In genomic region chrX:9332366-9332962, GRCm38 (mm10) we compare ENCODE assay signal across 28 mouse cellular contexts. TPM values are rescaled to one million over a fixed set of nuclear protein-coding genes. Genes with fewer than 3 reads are reported as not detected.
A peak's percentile ranks its signal among the peaks of the same experiment; 100 is the strongest.
DNase-seq lines count a peak whose midpoint lies in the region; ATAC-seq and TF ChIP-seq lines count a peak whose summit lies in the region.
"Not testable (repeated sequence)": the region's sequence is repeated elsewhere in the genome, so short reads cannot be mapped to it uniquely, and the experiment has no call there.
"Had no signal": no experiment of that assay in that cellular context is flagged by ENCODE, and none has a peak within 500 bp of the region (broad histone marks: within the 10 kb centered on the region; RNA-seq: fewer than 3 reads in every experiment).

No protein-coding gene starts in this region.

- H3K79me2 ChIP-seq in liver, adult 2 months (ENCODE audit: control insufficient read depth, insufficient read depth, low read length), result not testable (repeated sequence)

- intact Hi-C loops in gastrocnemius, adult 2 months (cut with DNase I), result not testable (repeated sequence)

- H3K4me1 ChIP-seq in embryonic fibroblast, embryonic 13.5 days (ENCODE audit: control insufficient read depth, insufficient read depth, low read length); liver, adult 2 months (ENCODE audit: control insufficient read depth, insufficient read depth, low read length): not testable (repeated sequence)

- peak overlapping the region; percentile 6; the same call in 1 of the 2 replicates for H3K4me3 ChIP-seq in embryonic fibroblast, embryonic 13.5 days (ENCODE audit: insufficient read depth, low read length)
- H3K4me3 ChIP-seq in gastrocnemius, adult 2 months, result peak overlapping the region; percentile 43
- H3K4me3 ChIP-seq in liver, adult 2 months (ENCODE audit: insufficient read depth, low read depth, low read length), result peak overlapping the region; percentile 51

- not testable (repeated sequence) for H3K36me3 ChIP-seq in liver, adult 2 months (ENCODE audit: control insufficient read depth, insufficient read depth, low read length)

- TF ChIP-seq CTCF in embryonic fibroblast, embryonic 13.5 days (IDR thresholded peaks at IDR 0.05; ENCODE audit: borderline replicate concordance, insufficient read depth, low read length); gastrocnemius, adult 2 months (IDR thresholded peaks at IDR 0.05); liver, adult 2 months (IDR thresholded peaks at IDR 0.05; ENCODE audit: low read depth, low read length): not testable (repeated sequence)

- peak overlapping the region; percentile 51; the same call in 1 of the 2 replicates for H3K9ac ChIP-seq in liver, adult 2 months (ENCODE audit: low read depth, low read length)

- peak; percentile 76 for ATAC-seq in CD4-positive, CD25-positive, alpha-beta regulatory T cell, adult 4 months

- TF ChIP-seq POLR2A in embryonic fibroblast, embryonic 13.5 days (IDR thresholded peaks at IDR 0.05; ENCODE audit: low read depth, low read length); liver, adult 2 months (IDR thresholded peaks at IDR 0.05; ENCODE audit: extremely low read depth, insufficient read depth, low read length): not testable (repeated sequence)

- not testable (repeated sequence) for H3K27ac ChIP-seq in embryonic fibroblast, embryonic 13.5 days (ENCODE audit: insufficient read depth, low read length)
- H3K27ac ChIP-seq in gastrocnemius, adult 2 months, result peak overlapping the region; percentile 35
- H3K27ac ChIP-seq in liver, adult 2 months (replicated peaks; ENCODE audit: insufficient read depth, low read depth, low read length), result peak overlapping the region; percentile 73

- WGBS in liver, adult 2 months, result 68% methylated on average over 12 of the region's 12 CpGs

- DNase-seq in R1 (ENCODE audit: low read depth, low spot score), result peak; percentile 52
- DNase-seq in gastrocnemius, adult 2 months, result peak; percentile 26
- DNase-seq in liver, adult 2 months (ENCODE audit: extremely low read depth, low read depth, low spot score), result peak; percentile 73
- DNase-seq in lung, adult 18-20 months, result peak; percentile 4 to 19
- peak; percentile 6 for DNase-seq in spleen, adult 12 weeks (ENCODE audit: low spot score)

- not testable (repeated sequence) for H3K27me3 ChIP-seq in liver, adult 2 months (ENCODE audit: control insufficient read depth, insufficient read depth, low read length)

RNA-seq across cellular contexts. Expression of gene H2al1k, which starts 18.0 kb away (rescaled TPM):
- not detected for polyA plus RNA-seq in CD4-positive, CD25-positive, alpha-beta regulatory T cell, adult 4 months (2017; shearing (Covaris generic))
- not detected in 2 replicates for polyA plus RNA-seq in embryonic fibroblast, embryonic 13.5 days (2011; ENCODE audit: insufficient read length, low read depth, missing spikeins)
- total RNA-seq in gastrocnemius, adult 2 months (2021), result not detected
- not detected in 2 replicates for total RNA-seq in liver, adult 2 months (2014; rRNA removed)
- polyA plus RNA-seq in liver, adult 2 months (2012; rRNA removed), result 0.81 and 0.83 TPM in 2 replicates
- total RNA-seq: adrenal gland, postnatal 25 days; gastrocnemius, postnatal 4 days; heart, adult 8-10 months; heart, postnatal 25 days; layer of hippocampus, postnatal 10 days; left cerebral cortex, postnatal 36 days had no signal
- polyA plus RNA-seq: embryonic facial prominence, embryonic 14.5 days; heart, embryonic 14.5 days; hindbrain, embryonic 12.5 days; kidney, embryonic 16.5 days; limb, embryonic 14.5 days; lung, embryonic 15.5 days; midbrain, embryonic 10.5 days; midbrain, embryonic 16.5 days; myocyte; neural tube, embryonic 13.5 days; stomach, postnatal 0 days; thymus, adult 2 months had no signal

RNA-seq across cellular contexts. Expression of gene H2al1m, which starts 48.9 kb away (rescaled TPM):
- polyA plus RNA-seq in CD4-positive, CD25-positive, alpha-beta regulatory T cell, adult 4 months (2017; shearing (Covaris generic)), result under 1 TPM in 1 of 2 experiments, not detected in 1; 0.85 TPM
- polyA plus RNA-seq in embryonic fibroblast, embryonic 13.5 days (2011; ENCODE audit: insufficient read length, low read depth, missing spikeins), result not detected in 2 replicates
- not detected for total RNA-seq in gastrocnemius, adult 2 months (2021)
- total RNA-seq in liver, adult 2 months (2014; rRNA removed), result 0.37 and 0.60 TPM in 2 replicates
- polyA plus RNA-seq in liver, adult 2 months (2012; rRNA removed), result 0.24 TPM in 1 of 2 replicates, not detected in the other
- total RNA-seq: adrenal gland, postnatal 25 days; gastrocnemius, postnatal 4 days; heart, postnatal 25 days; layer of hippocampus, postnatal 10 days; left cerebral cortex, adult 2 months; left cerebral cortex, postnatal 36 days had no signal
- polyA plus RNA-seq: embryonic facial prominence, embryonic 14.5 days; forebrain, embryonic 12.5 days; heart, embryonic 14.5 days; hindbrain, embryonic 12.5 days; kidney, embryonic 16.5 days; limb, embryonic 14.5 days; lung, embryonic 15.5 days; midbrain, embryonic 10.5 days; midbrain, embryonic 16.5 days; myocyte; neural tube, embryonic 13.5 days; Patski; stomach, postnatal 0 days had no signal

RNA-seq across cellular contexts. Expression of gene Xk, which starts 59.9 kb away (rescaled TPM):
- polyA plus RNA-seq in CD4-positive, CD25-positive, alpha-beta regulatory T cell, adult 4 months (2017; shearing (Covaris generic)), result 1 to 10 TPM in 1 of 2 experiments, under 1 TPM in 1; 0.86 to 1.5 TPM
- 2.8 and 4.2 TPM in 2 replicates for polyA plus RNA-seq in embryonic fibroblast, embryonic 13.5 days (2011; ENCODE audit: insufficient read length, low read depth, missing spikeins)
- 1 to 10 TPM; 4.3 to 6.4 TPM for total RNA-seq in gastrocnemius, adult 2 months (2021)
- 1.8 and 2.3 TPM in 2 replicates for total RNA-seq in liver, adult 2 months (2014; rRNA removed)
- 2.0 and 2.2 TPM in 2 replicates for polyA plus RNA-seq in liver, adult 2 months (2012; rRNA removed)

Comparison
In these comparisons a context has a peak if more than half of its experiments do, and no peak if none do; other contexts are left out.
1. DNase-seq: peak in every context shown above with its lines; median percentile 73 in liver, adult 2 months; 52 in R1; 26 in gastrocnemius, adult 2 months; 12 in lung, adult 18-20 months; 6 in spleen, adult 12 weeks.